Mouse (Mus musculus) midbrain, embryonic 11.5 days (tissue): Measurements from ENCODE around the gene Pdia2. TPM values are rescaled to one million over a fixed set of nuclear protein-coding genes. Genes with fewer than 3 reads are reported as not detected.
"Not testable (repeated sequence)": the region's sequence is repeated elsewhere in the genome, so short reads cannot be mapped to it uniquely, and the experiment has no call there.

ENCODE experiments used
- ATAC-seq: fragments of 200-750 bp; cut with Nextera tagmentation; 2 replicates; pipeline ENCODE4 v1.8.0; 2017; ENCODE audit warnings: moderate TSS enrichment, moderate library complexity; ENCODE audit not compliant: low FRiP score
- DNase-seq: peaks from one replicate; pipeline ENCODE4 v3.0.0; 2015; ENCODE audit warnings: low spot score; ENCODE audit errors: missing footprints
- H3K27ac ChIP-seq: fragments of 300-500 bp; sonication (generic); 2 replicates; pipeline ENCODE4 v1.5.1; 2014; ENCODE audit warnings: low read depth, low read length
- H3K27me3 ChIP-seq: fragments of 300-500 bp; sonication (generic); 2 replicates; pipeline ENCODE4 v1.6.1; 2014; ENCODE audit warnings: mild to moderate bottlenecking, low read length, moderate library complexity, mixed read lengths; ENCODE audit not compliant: control insufficient read depth, insufficient read depth
- H3K36me3 ChIP-seq: fragments of 300-500 bp; sonication (generic); 2 replicates; pipeline ENCODE4 v1.6.1; 2014; ENCODE audit warnings: mild to moderate bottlenecking, low read length, moderate library complexity, mixed read lengths; ENCODE audit not compliant: control insufficient read depth, insufficient read depth
- H3K4me1 ChIP-seq: fragments of 300-500 bp; sonication (generic); 2 replicates; pipeline ENCODE4 v1.6.1; 2014; ENCODE audit warnings: low read length; ENCODE audit not compliant: control insufficient read depth, insufficient read depth
- H3K4me2 ChIP-seq: fragments of 300-500 bp; sonication (generic); 2 replicates; pipeline ENCODE4 v1.6.1; 2014; ENCODE audit warnings: mild to moderate bottlenecking, moderate library complexity
- H3K4me3 ChIP-seq: fragments of 300-500 bp; sonication (generic); 2 replicates; pipeline ENCODE4 v1.5.1; 2014; ENCODE audit warnings: low read depth, low read length
- H3K9ac ChIP-seq: fragments of 300-500 bp; sonication (generic); 2 replicates; pipeline ENCODE4 v1.6.1; 2014; ENCODE audit warnings: low read length
- H3K9me3 ChIP-seq: fragments of 300-500 bp; sonication (generic); 2 replicates; pipeline ENCODE4 v1.6.1; 2016; ENCODE audit warnings: low read length; ENCODE audit not compliant: control insufficient read depth
- WGBS: fragments of 180-500 bp; shearing (Covaris S2); extraction: QIAGEN DNeasy Blood & Tissue Kit; methylation state at CpG from one replicate; pipeline ENCODE4 v1.1.7; 2014; 5-methylcytosine and 5-hydroxymethylcytosine counted together
- polyA plus RNA-seq: library from polyadenylated mRNA; unstranded; fragments of >200 nt; fragmentation: Nextera tagmentation; extraction: Ambion mirVana; gene quantifications from 2 replicates; pipeline ENCODE4 v1.2.1, GENCODE M21; 2014

Pdia2 gene
- polyA plus RNA-seq, 1 experiment from 2014 or later: 0.30 TPM

GRCm38 (mm10) chr17:26206392-26206791 is 7.5 kb upstream of the Pdia2 start:
- peaks cover 35% of the 10 kb centered on the region for H3K27me3 ChIP-seq
- 48% methylated on average over 1 of the region's 1 CpGs for WGBS

GRCm38 (mm10) chr17:26204766-26205165 is 5.9 kb upstream of the Pdia2 start:
- H3K4me2 ChIP-seq: no peak overlapping the region
- WGBS: 29% methylated on average over 11 of the region's 11 CpGs
- no peaks in the 10 kb centered on the region for H3K9me3 ChIP-seq
- no peak overlapping the region for H3K27ac ChIP-seq
- no peak for DNase-seq
- no peak overlapping the region for H3K4me3 ChIP-seq
- H3K4me1 ChIP-seq: peaks cover 19% of the 10 kb centered on the region
- peaks cover 51% of the 10 kb centered on the region for H3K27me3 ChIP-seq
- H3K36me3 ChIP-seq: no peaks in the 10 kb centered on the region
- ATAC-seq: no peak
- H3K9ac ChIP-seq: no peak overlapping the region

More at GRCm38 (mm10) chr17:26206392-26206791, 7.5 kb upstream of the Pdia2 start:
- H3K27ac ChIP-seq: no peak overlapping the region
- no peak for DNase-seq
- peaks cover 13% of the 10 kb centered on the region for H3K4me1 ChIP-seq
- H3K4me2 ChIP-seq: no peak overlapping the region
- no peaks in the 10 kb centered on the region for H3K36me3 ChIP-seq
- no peak overlapping the region for H3K9ac ChIP-seq
- H3K4me3 ChIP-seq: no peak overlapping the region
- H3K9me3 ChIP-seq: no peaks in the 10 kb centered on the region
- no peak for ATAC-seq

- Histone ChIP-seq H3K4me1 (peaks cover 19% of the 10 kb centered on the region), H3K27ac (no peak overlapping the region), H3K36me3 (no peaks in the 10 kb centered on the region), H3K4me2 (peak overlapping the region; percentile 54), H3K9me3 (no peaks in the 10 kb centered on the region), H3K9ac (0 out of 2 replicates have a peak overlapping the region, but pooled peaks have one; percentile 0), H3K27me3 (peaks cover 61% of the 10 kb centered on the region), H3K4me3 (peak overlapping the region; percentile 27)
- WGBS: 3% methylated on average over 30 of the region's 30 CpGs
- DNase-seq: peak; percentile 89
- no peak for ATAC-seq
These were observed 4.5 kb upstream of the Pdia2 start for GRCm38 (mm10) chr17:26203321-26203811.

- Histone ChIP-seq H3K4me1 (peaks cover 19% of the 10 kb centered on the region), H3K36me3 (no peaks in the 10 kb centered on the region), H3K9ac (0 out of 2 replicates have a peak within 1 kb of the TSS, but pooled peaks have one; percentile 0), H3K9me3 (no peaks in the 10 kb centered on the region), H3K4me2 (peak within 1 kb of the TSS; percentile 54), H3K27ac (no peak within 1 kb of the TSS), H3K27me3 (peaks cover 61% of the 10 kb centered on the region), H3K4me3 (peak within 1 kb of the TSS; percentile 27)
- DNase-seq (peak; percentile 87), ATAC-seq (no peak)
- WGBS: 1% methylated on average over 22 of the region's 22 CpGs
These were observed 3.9 kb upstream of the Pdia2 start, which contains the start of gene Rgs11 for GRCm38 (mm10) chr17:26202737-26203136. TSS of gene Rgs11 (plus strand) at chr17:26202951.

DNA sequence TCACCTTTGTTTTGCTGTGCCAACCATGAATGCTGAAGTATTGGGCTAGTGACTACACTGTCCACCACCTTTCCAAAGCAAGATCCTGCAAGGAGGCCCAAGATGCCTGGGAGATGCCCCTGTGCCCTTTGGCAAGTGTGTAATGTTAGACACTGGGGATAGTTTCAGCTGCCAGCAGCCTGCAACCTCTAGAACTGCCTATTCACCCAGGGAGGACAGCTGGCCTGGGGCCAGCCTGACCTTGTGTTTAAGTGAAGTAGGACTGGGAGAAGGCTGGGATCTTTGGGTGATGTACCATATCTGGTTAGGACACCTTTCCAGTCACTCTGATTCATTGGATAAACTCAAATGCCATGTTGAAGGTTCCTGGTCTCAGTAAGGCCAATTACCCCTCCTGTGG is 3.1 kb upstream of the Pdia2 start:
- no peak overlapping the region for H3K4me3 ChIP-seq

GRCm38 (mm10) chr17:26200831-26201705 is 2.2 kb upstream of the Pdia2 start:
- H3K27ac ChIP-seq: no peak overlapping the region

More for the DNA sequence above, 3.1 kb upstream of the Pdia2 start:
- no peak overlapping the region for H3K27ac ChIP-seq
- ATAC-seq: no peak
- H3K4me1 ChIP-seq: peaks cover 19% of the 10 kb centered on the region
- DNase-seq: no peak
- no peak overlapping the region for H3K9ac ChIP-seq
- H3K36me3 ChIP-seq: no peaks in the 10 kb centered on the region
- no peaks in the 10 kb centered on the region for H3K9me3 ChIP-seq
- H3K27me3 ChIP-seq: peaks cover 61% of the 10 kb centered on the region
- H3K4me2 ChIP-seq: no peak overlapping the region

DNA sequence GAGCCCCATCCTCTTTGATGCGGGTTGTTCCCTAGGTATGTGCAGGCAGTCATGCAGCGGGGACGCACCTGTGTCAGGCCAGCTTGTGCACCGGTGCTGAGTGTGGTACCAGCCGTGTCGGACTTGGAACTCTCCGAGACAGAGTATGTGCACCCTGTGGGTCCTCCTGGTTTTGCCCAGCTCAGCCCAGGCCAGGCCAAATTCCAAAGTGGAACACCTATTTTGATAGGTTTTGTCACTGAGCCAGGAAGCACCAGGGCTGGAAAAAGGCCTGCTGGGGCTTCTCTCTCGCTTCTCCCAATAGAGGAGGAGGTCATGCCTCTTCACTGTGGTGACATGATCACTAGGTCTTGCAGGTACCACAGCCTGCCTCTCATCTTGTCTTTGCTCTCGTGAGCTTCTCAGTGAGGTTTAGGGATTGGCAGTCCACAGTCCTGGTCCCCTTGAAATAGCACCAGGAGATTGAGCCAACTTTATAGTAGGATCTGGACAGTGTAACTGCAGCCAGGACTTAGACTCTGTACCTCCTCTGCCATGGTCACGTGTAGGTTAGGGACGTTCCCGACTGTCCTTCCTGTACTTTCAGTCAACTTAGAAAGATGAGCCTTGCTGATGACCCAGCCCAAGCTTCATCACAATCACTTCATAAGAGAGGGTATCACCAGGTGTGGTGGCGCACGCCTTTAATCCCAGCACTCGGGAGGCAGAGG is 6.3 kb downstream of the Pdia2 start:
- ATAC-seq (no peak), DNase-seq (no peak)
- Histone ChIP-seq H3K9me3 (no peaks in the 10 kb centered on the region), H3K36me3 (peaks cover 33% of the 10 kb centered on the region), H3K27ac (no peak overlapping the region), H3K27me3 (no peaks in the 10 kb centered on the region), H3K4me2 (no peak overlapping the region), H3K4me3 (no peak overlapping the region), H3K4me1 (no peaks in the 10 kb centered on the region), H3K9ac (no peak overlapping the region)
- WGBS: 96% methylated on average over 15 of the region's 15 CpGs

More at GRCm38 (mm10) chr17:26200831-26201705, 2.2 kb upstream of the Pdia2 start:
- Histone ChIP-seq H3K4me3 (peak overlapping the region; percentile 55), H3K9me3 (no peaks in the 10 kb centered on the region), H3K36me3 (peaks cover 4% of the 10 kb centered on the region; the same call in 1 of the 2 replicates), H3K4me1 (peaks cover 19% of the 10 kb centered on the region), H3K27me3 (peaks cover 61% of the 10 kb centered on the region), H3K9ac (peak overlapping the region; percentile 59), H3K4me2 (peak overlapping the region; percentile 96)
- ATAC-seq (peak; percentile 72), DNase-seq (peak; percentile 89)
- under 1% methylated on average over 70 of the region's 92 CpGs for WGBS

- not testable (repeated sequence) for H3K27me3 ChIP-seq, H3K27ac ChIP-seq, H3K9ac ChIP-seq, ATAC-seq, H3K4me3 ChIP-seq, H3K4me2 ChIP-seq, DNase-seq, H3K4me1 ChIP-seq, H3K9me3 ChIP-seq
- WGBS: 92% methylated on average over 7 of the region's 7 CpGs
- H3K36me3 ChIP-seq: peaks cover 34% of the 10 kb centered on the region
These were observed 7.4 kb downstream of the Pdia2 start for GRCm38 (mm10) chr17:26191486-26191885.
